Mouse (Mus musculus): ENCODE measurements around the gene Lpin3. TPM values are rescaled to one million over a fixed set of nuclear protein-coding genes. Genes with fewer than 3 reads are reported as not detected.

Gene Lpin3
- 0.15 TPM for total RNA-seq (2023)

GRCm38 (mm10) chr2:160880453-160881195 is at the start of gene Lpin3:
TSS of gene Lpin3 (plus strand) at chr2:160880670.

DNA sequence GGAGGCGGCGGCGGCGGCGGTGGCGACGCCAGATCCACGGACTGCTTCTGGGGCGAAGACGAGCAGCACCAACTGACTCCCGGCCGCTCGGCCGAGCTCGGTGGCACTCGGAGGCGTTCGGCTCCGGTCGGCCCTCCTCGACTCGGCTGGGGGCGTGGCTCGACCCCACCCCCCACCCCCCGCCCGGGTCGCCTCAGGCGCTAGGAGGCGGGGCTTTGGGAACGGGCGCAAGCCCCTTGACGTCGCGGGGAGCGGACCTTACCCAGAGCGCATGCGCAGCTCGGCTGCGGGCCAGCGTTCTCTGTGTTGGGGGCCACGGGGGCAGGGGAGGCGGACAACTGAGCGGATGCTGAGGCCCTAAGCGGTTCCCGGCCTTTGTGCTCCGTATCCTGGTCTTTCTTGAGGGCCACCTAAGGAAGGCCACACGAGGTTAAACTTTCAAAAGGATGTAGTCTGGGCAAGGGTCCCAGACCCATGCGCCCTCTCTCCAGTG is 7.5 kb upstream of the Lpin3 start, which contains the start of gene Zhx3:
Gene Zhx3 (minus strand): TSS at position 109 of the 493 bp plus-strand sequence.

GRCm38 (mm10) chr2:160912231-160912671 is 31.8 kb downstream of the Lpin3 start, which contains the start of gene Emilin3:
TSS of gene Emilin3 (minus strand) at chr2:160912328.

Other genes starting within 250 kb of the Lpin3 start
- 118 TPM for gene Top1, start 234.8 kb upstream of the Lpin3 start, total RNA-seq (2023)
- 288 TPM for gene Plcg1, start 149.4 kb upstream of the Lpin3 start, total RNA-seq (2023)
- 11.1 TPM for gene Zhx3, start 7.7 kb upstream of the Lpin3 start, total RNA-seq (2023)
- gene Emilin3, start 31.7 kb downstream of the Lpin3 start, total RNA-seq (2023): not detected
- 104 TPM for gene Chd6, start 228.4 kb downstream of the Lpin3 start, total RNA-seq (2023)

All from CD8-positive naive resting alpha-beta T cell, adult 57 days (primary cell).